Mouse (Mus musculus) liver, embryonic 14.5 days (tissue): ENCODE data around the gene Klri2. TPM values are rescaled to one million over a fixed set of nuclear protein-coding genes. Genes with fewer than 3 reads are reported as not detected.
"Not testable (repeated sequence)": the region's sequence is repeated elsewhere in the genome, so short reads cannot be mapped to it uniquely, and the experiment has no call there.

Experiments
- ATAC-seq: fragments of 200-750 bp; cut with Nextera tagmentation; 2 replicates; pipeline ENCODE4 v1.8.0; 2017; ENCODE audit warnings: moderate number of reproducible peaks, mild to moderate bottlenecking, moderate library complexity; ENCODE audit not compliant: insufficient read depth
- DNase-seq, 3 experiments: peaks; one replicate each; pipeline ENCODE4 v3.0.0-alpha.2; 2012 to 2013; ENCODE audit warnings: low read depth in 3 of 3, low spot score in 3 of 3
- H3K27ac ChIP-seq: fragments of 300-500 bp; sonication (generic); 2 replicates; pipeline ENCODE4 v1.5.1; 2014; ENCODE audit warnings: moderate library complexity, mild to moderate bottlenecking, control low read depth, inconsistent platforms
- H3K27me3 ChIP-seq: fragments of 300-500 bp; sonication (generic); 2 replicates; pipeline ENCODE4 v1.6.1; 2014; ENCODE audit warnings: mild to moderate bottlenecking, low read length, moderate library complexity; ENCODE audit not compliant: control insufficient read depth, insufficient read depth
- H3K36me3 ChIP-seq: fragments of 300-500 bp; sonication (generic); replicated peaks from 2 replicates; pipeline ENCODE4 v1.6.1; 2014; ENCODE audit warnings: low read depth; ENCODE audit not compliant: control insufficient read depth, insufficient read depth
- H3K4me1 ChIP-seq, 2 experiments: fragments of 200-500 bp in 1 of 2; fragments of 300-500 bp in 1 of 2; sonication (generic) in 1 of 2; replicated peaks; 2 replicates each; pipeline ENCODE4 v1.6.1; 2012 to 2014; ENCODE audit warnings: antibody characterized with exemption in 1 of 2, inconsistent platforms in 1 of 2, low read length in 1 of 2; ENCODE audit not compliant: control insufficient read depth in 2 of 2, insufficient read depth in 2 of 2
- H3K4me2 ChIP-seq: fragments of 300-500 bp; sonication (generic); 2 replicates; pipeline ENCODE4 v1.6.1; 2014; ENCODE audit warnings: low read depth, mild to moderate bottlenecking, control low read depth, moderate library complexity
- H3K4me3 ChIP-seq, 2 experiments: fragments of 200-500 bp in 1 of 2; fragments of 300-500 bp in 1 of 2; sonication (generic) in 1 of 2; 2 replicates each; pipeline ENCODE4 v1.5.1; 2012 to 2014; ENCODE audit warnings: low read depth in 2 of 2, low read length in 2 of 2, mild to moderate bottlenecking in 2 of 2, control low read depth in 1 of 2, inconsistent platforms in 1 of 2, moderate library complexity in 1 of 2; ENCODE audit not compliant: insufficient read depth in 1 of 2
- H3K9ac ChIP-seq: fragments of 300-500 bp; sonication (generic); replicated peaks from 2 replicates; pipeline ENCODE4 v1.6.1; 2014; ENCODE audit warnings: mild to moderate bottlenecking, control low read depth, moderate library complexity
- H3K9me3 ChIP-seq: fragments of 300-500 bp; sonication (generic); 2 replicates; pipeline ENCODE4 v1.6.1; 2016; ENCODE audit warnings: low read length, mixed read lengths; ENCODE audit not compliant: control insufficient read depth
- CTCF ChIP-seq: IDR thresholded peaks from 2 replicates; pipeline ENCODE4 v1.5.1; 2016; ENCODE audit warnings: antibody characterized with exemption, low read depth, control low read depth
- EP300 ChIP-seq: IDR thresholded peaks from 2 replicates; pipeline ENCODE4 v1.6.1; 2016; ENCODE audit warnings: antibody characterized with exemption, low read depth
- WGBS: fragments of 180-500 bp; shearing (Covaris S2); extraction: QIAGEN DNeasy Blood & Tissue Kit; methylation state at CpG from one replicate; pipeline ENCODE4 v1.1.7; 2014; ENCODE audit not compliant: insufficient replicate concordance; 5-methylcytosine and 5-hydroxymethylcytosine counted together
- microRNA-seq: library from miRNA; unstranded; fragments of <30 nt; microRNA quantifications from one replicate; pipeline ENCODE4, GENCODE M21; 2016
- polyA plus RNA-seq, 2 experiments: library from polyadenylated mRNA; depleted of rRNA in 1 of 2; stranded (reverse) in 1 of 2; unstranded in 1 of 2; fragments of >200 nt; fragmentation: Nextera tagmentation in 1 of 2; extraction: Ambion mirVana in 1 of 2; gene quantifications; 2 replicates each; pipeline versions ENCODE4 v1.2.1 to v1.2.3; 2012 to 2014

Gene Klri2
- polyA plus RNA-seq, 2 experiments = not detected

DNA sequence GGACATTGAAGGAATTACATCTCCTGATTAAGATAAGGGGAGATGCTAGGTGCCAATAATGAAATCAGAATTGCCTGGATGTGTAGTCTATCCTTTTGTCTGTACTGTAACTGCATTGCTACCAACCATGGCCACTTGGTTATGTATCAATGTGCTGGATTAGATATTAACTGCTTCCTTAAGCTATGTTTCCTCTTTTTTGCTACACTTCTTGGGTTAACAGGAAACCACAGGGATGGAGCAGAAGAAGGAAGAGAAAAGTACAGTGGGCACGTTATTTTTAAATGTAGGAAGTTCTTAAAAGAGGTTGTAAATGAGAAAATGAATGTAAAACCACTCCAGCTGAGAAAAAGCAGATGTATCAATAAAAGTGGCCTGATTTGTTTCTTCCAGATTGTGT, 26.7 kb downstream of the Klri2 start:
- ATAC-seq (no peak), DNase-seq (no peak)
- H3K9me3 ChIP-seq = no peaks in the 10 kb centered on the region
- H3K4me2 ChIP-seq = no peak overlapping the region
- H3K27ac ChIP-seq = no peak overlapping the region
- no peak overlapping the region for H3K9ac ChIP-seq
- no peaks in the 10 kb centered on the region for H3K27me3 ChIP-seq
- H3K36me3 ChIP-seq = no peaks in the 10 kb centered on the region
- H3K4me1 ChIP-seq = no peaks in the 10 kb centered on the region; a peak in 1 of 4 replicates
- 5% methylated on average over 1 of the region's 1 CpGs for whole genome bisulfite sequencing
- TF ChIP-seq EP300 = no peak
- TF ChIP-seq CTCF = no peak
- no peak overlapping the region for H3K4me3 ChIP-seq

- not testable (repeated sequence) for ATAC-seq, H3K27me3 ChIP-seq
Observed at GRCm38 (mm10) chr6:129691436-129691835, 48.8 kb downstream of the Klri2 start.

GRCm38 (mm10) chr6:129680379-129680778, 59.9 kb downstream of the Klri2 start:
- H3K4me1 ChIP-seq = no peaks in the 10 kb centered on the region
- H3K4me3 ChIP-seq = no peak overlapping the region
- no peak for TF ChIP-seq EP300
- no peak for TF ChIP-seq CTCF
- H3K36me3 ChIP-seq = no peaks in the 10 kb centered on the region
- no peak for ATAC-seq
- H3K9ac ChIP-seq = no peak overlapping the region
- DNase-seq = no peak
- H3K9me3 ChIP-seq = no peaks in the 10 kb centered on the region
- WGBS = 42% methylated on average over 1 of the region's 1 CpGs
- no peaks in the 10 kb centered on the region for H3K27me3 ChIP-seq
- H3K27ac ChIP-seq = no peak overlapping the region
- H3K4me2 ChIP-seq = no peak overlapping the region

More at GRCm38 (mm10) chr6:129691436-129691835, 48.8 kb downstream of the Klri2 start:
- H3K9me3 ChIP-seq, H3K4me3 ChIP-seq, DNase-seq, H3K9ac ChIP-seq, H3K36me3 ChIP-seq, H3K27ac ChIP-seq, H3K4me1 ChIP-seq, H3K4me2 ChIP-seq: not testable (repeated sequence)
- 44% methylated on average over 10 of the region's 10 CpGs for WGBS

Small RNAs within 50 kb of the gene (microRNA-seq; reads per million reads assigned to microRNA genes)
- gene Mir680-1 = not detected

Other genes starting within 250 kb of the Klri2 start
- 0.64 and 0.83 TPM in 2 replicates for gene Olr1, start 233.3 kb downstream of the Klri2 start, polyA plus RNA-seq (2012; rRNA removed)
- gene Olr1, start 233.3 kb downstream of the Klri2 start, polyA plus RNA-seq (2014; fragmentation: Nextera tagmentation; extraction: Ambion mirVana) = 0.57 and 0.81 TPM in 2 replicates
- gene Tmem52b, start 227.9 kb downstream of the Klri2 start, polyA plus RNA-seq (2012; rRNA removed) = 0.01 TPM in 1 of 2 replicates, not detected in the other
- gene Tmem52b, start 227.9 kb downstream of the Klri2 start, polyA plus RNA-seq (2014; fragmentation: Nextera tagmentation; extraction: Ambion mirVana) = not detected in 2 replicates
- gene Gabarapl1, start 207.3 kb downstream of the Klri2 start, polyA plus RNA-seq (2012; rRNA removed) = 15.1 and 19.2 TPM in 2 replicates
- gene Gabarapl1, start 207.3 kb downstream of the Klri2 start, polyA plus RNA-seq (2014; fragmentation: Nextera tagmentation; extraction: Ambion mirVana) = 8.2 and 9.1 TPM in 2 replicates
- gene Klre1, start 162.6 kb downstream of the Klri2 start, polyA plus RNA-seq (2012; rRNA removed) = 0.03 TPM in 1 of 2 replicates, not detected in the other
- not detected in 2 replicates for gene Klre1, start 162.6 kb downstream of the Klri2 start, polyA plus RNA-seq (2014; fragmentation: Nextera tagmentation; extraction: Ambion mirVana)
- gene Klrd1, start 148.7 kb downstream of the Klri2 start, polyA plus RNA-seq (2012; rRNA removed) = 0.19 and 0.23 TPM in 2 replicates
- 0.37 and 0.50 TPM in 2 replicates for gene Klrd1, start 148.7 kb downstream of the Klri2 start, polyA plus RNA-seq (2014; fragmentation: Nextera tagmentation; extraction: Ambion mirVana)
- gene Klrk1, start 116.6 kb downstream of the Klri2 start, polyA plus RNA-seq (2012; rRNA removed) = 0.09 and 0.26 TPM in 2 replicates
- gene Klrk1, start 116.6 kb downstream of the Klri2 start, polyA plus RNA-seq (2014; fragmentation: Nextera tagmentation; extraction: Ambion mirVana) = 0.48 and 0.59 TPM in 2 replicates
- not detected in 2 replicates for gene Klrc3, start 97.1 kb downstream of the Klri2 start, polyA plus RNA-seq (2012; rRNA removed)
- not detected in 2 replicates for gene Klrc3, start 97.1 kb downstream of the Klri2 start, polyA plus RNA-seq (2014; fragmentation: Nextera tagmentation; extraction: Ambion mirVana)
- gene Klrc2, start 79.8 kb downstream of the Klri2 start, polyA plus RNA-seq (2012; rRNA removed) = 0.01 TPM in 1 of 2 replicates, not detected in the other
- not detected in 2 replicates for gene Klrc2, start 79.8 kb downstream of the Klri2 start, polyA plus RNA-seq (2014; fragmentation: Nextera tagmentation; extraction: Ambion mirVana)
- gene Klrc1, start 61.5 kb downstream of the Klri2 start, polyA plus RNA-seq (2012; rRNA removed) = 0.08 and 0.19 TPM in 2 replicates
- 0.08 and 0.14 TPM in 2 replicates for gene Klrc1, start 61.5 kb downstream of the Klri2 start, polyA plus RNA-seq (2014; fragmentation: Nextera tagmentation; extraction: Ambion mirVana)
- gene Klri1, start 23.4 kb downstream of the Klri2 start, polyA plus RNA-seq (2012; rRNA removed) = not detected in 2 replicates
- gene Klri1, start 23.4 kb downstream of the Klri2 start, polyA plus RNA-seq (2014; fragmentation: Nextera tagmentation; extraction: Ambion mirVana) = not detected in 2 replicates
- gene Gm156, start 43.8 kb upstream of the Klri2 start, polyA plus RNA-seq (2012; rRNA removed) = not detected in 2 replicates
- gene Gm156, start 43.8 kb upstream of the Klri2 start, polyA plus RNA-seq (2014; fragmentation: Nextera tagmentation; extraction: Ambion mirVana) = not detected in 2 replicates
- not detected in 2 replicates for gene Gm17631, start 122.2 kb upstream of the Klri2 start, polyA plus RNA-seq (2012; rRNA removed)
- not detected in 2 replicates for gene Gm17631, start 122.2 kb upstream of the Klri2 start, polyA plus RNA-seq (2014; fragmentation: Nextera tagmentation; extraction: Ambion mirVana)
- gene Klra17, start 136.2 kb upstream of the Klri2 start, polyA plus RNA-seq (2012; rRNA removed) = not detected in 2 replicates
- gene Klra17, start 136.2 kb upstream of the Klri2 start, polyA plus RNA-seq (2014; fragmentation: Nextera tagmentation; extraction: Ambion mirVana) = 0.17 TPM in 1 of 2 replicates, not detected in the other
- gene Klra5, start 177.2 kb upstream of the Klri2 start, polyA plus RNA-seq (2012; rRNA removed) = not detected in 2 replicates
- not detected in 2 replicates for gene Klra5, start 177.2 kb upstream of the Klri2 start, polyA plus RNA-seq (2014; fragmentation: Nextera tagmentation; extraction: Ambion mirVana)